Comparison of ENCODE assay signal across 8 mouse cellular contexts in the genomic region with DNA sequence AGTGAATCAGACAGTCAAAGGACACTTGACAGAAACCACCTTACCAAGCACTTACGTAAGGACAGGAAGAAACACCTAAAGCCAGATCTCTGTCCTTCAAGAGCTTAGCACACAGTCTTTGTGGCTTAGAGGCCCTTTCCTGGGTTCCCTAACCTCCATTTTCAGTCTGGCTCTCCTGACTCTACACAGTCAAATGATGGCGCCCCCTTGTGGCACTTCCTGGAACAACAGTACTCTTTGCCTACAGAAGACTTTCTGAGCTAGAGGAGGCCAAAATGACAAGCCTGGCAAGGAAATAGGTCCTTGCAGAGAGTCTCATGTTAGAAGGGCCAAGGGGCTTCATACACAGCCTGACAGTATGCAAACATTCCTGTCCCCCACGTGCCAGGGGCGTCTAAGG. TPM values are rescaled to one million over a fixed set of nuclear protein-coding genes. Genes with fewer than 3 reads are reported as not detected.
DNase-seq lines count a peak whose midpoint lies in the region; ATAC-seq and TF ChIP-seq lines count a peak whose summit lies in the region.

No protein-coding gene starts in this region.

- no peak overlapping the region for H3K27ac ChIP-seq in intestine, embryonic 14.5 days (ENCODE audit: low read depth)
- no peak overlapping the region for H3K27ac ChIP-seq in intestine, embryonic 15.5 days
- H3K27ac ChIP-seq in MEL (ENCODE audit: control insufficient read depth, low read depth, low read length), result no peak overlapping the region
- H3K27ac ChIP-seq in limb, embryonic 14.5 days (replicated peaks; ENCODE audit: low read depth, low read length), result no peak overlapping the region

- no peak for ATAC-seq in intestine, embryonic 14.5 days (replicated peaks; ENCODE audit: low FRiP score, low TSS enrichment, low read depth)
- ATAC-seq in intestine, embryonic 15.5 days, result no peak
- no peak for ATAC-seq in limb, embryonic 14.5 days (ENCODE audit: low FRiP score, low read depth)

- H3K9ac ChIP-seq in intestine, embryonic 14.5 days (ENCODE audit: low read length), result no peak overlapping the region
- no peak overlapping the region for H3K9ac ChIP-seq in intestine, embryonic 15.5 days
- no peak overlapping the region for H3K9ac ChIP-seq in MEL (ENCODE audit: control insufficient read depth, low read depth, low read length, poor library complexity, severe bottlenecking)
- H3K9ac ChIP-seq in limb, embryonic 14.5 days (ENCODE audit: low read depth, low read length, severe bottlenecking), result no peak overlapping the region

- peaks cover 10% of the 10 kb centered on the region; the same call in 1 of the 2 replicates for H3K4me1 ChIP-seq in intestine, embryonic 14.5 days (replicated peaks; ENCODE audit: control insufficient read depth, insufficient read depth, low read length)
- peaks cover 13% of the 10 kb centered on the region for H3K4me1 ChIP-seq in intestine, embryonic 15.5 days (replicated peaks)
- peaks cover 4 to 10% of the 10 kb centered on the region in 2 experiments; a peak in 3 of 4 replicates for H3K4me1 ChIP-seq in MEL (ENCODE audit: control insufficient read depth in 1 of 2, insufficient read depth in 2 of 2, low read length in 2 of 2)
- peaks cover 16% of the 10 kb centered on the region for H3K4me1 ChIP-seq in limb, embryonic 14.5 days (ENCODE audit: control insufficient read depth, insufficient read depth, low read length)

- intact Hi-C loops in heart, postnatal 36 days (cut with DNase I), result loop anchor here (2.0 kb wide), 2 partner anchors 121 to 173 kb away; a partner anchor contains a TSS

- H3K4me2 ChIP-seq in intestine, embryonic 14.5 days (ENCODE audit: low read length), result no peak overlapping the region
- no peak overlapping the region for H3K4me2 ChIP-seq in intestine, embryonic 15.5 days (replicated peaks)
- H3K4me2 ChIP-seq in limb, embryonic 14.5 days (replicated peaks; ENCODE audit: low read depth, low read length, severe bottlenecking), result no peak overlapping the region

- no peaks in the 10 kb centered on the region for H3K36me3 ChIP-seq in intestine, embryonic 14.5 days (ENCODE audit: control insufficient read depth, insufficient read depth, low read length)
- H3K36me3 ChIP-seq in intestine, embryonic 15.5 days, result no peaks in the 10 kb centered on the region
- H3K36me3 ChIP-seq in MEL (ENCODE audit: control insufficient read depth in 1 of 2, insufficient read depth in 2 of 2, low read length in 2 of 2), result peaks cover 0 to 9% of the 10 kb centered on the region in 2 experiments; a peak in 2 of 4 replicates
- no peaks in the 10 kb centered on the region for H3K36me3 ChIP-seq in limb, embryonic 14.5 days (ENCODE audit: control insufficient read depth, insufficient read depth, low read length)

- no peak for TF ChIP-seq POLR2A in MEL (IDR thresholded peaks at IDR 0.05; ENCODE audit: control insufficient read depth in 1 of 2, insufficient read depth in 1 of 2, low read depth in 1 of 2, low read length in 2 of 2, poor library complexity in 1 of 2)
- TF ChIP-seq POLR2A in limb, embryonic 14.5 days (IDR thresholded peaks at IDR 0.05; ENCODE audit: borderline replicate concordance, extremely low read depth, insufficient read depth, insufficient read length), result no peak

- peak; percentile 49 for TF ChIP-seq RAD21 in MEL (IDR thresholded peaks at IDR 0.05; ENCODE audit: low read depth, low read length)

- H3K27me3 ChIP-seq in intestine, embryonic 14.5 days (replicated peaks; ENCODE audit: control insufficient read depth, insufficient read depth, low read length), result no peaks in the 10 kb centered on the region
- H3K27me3 ChIP-seq in intestine, embryonic 15.5 days (replicated peaks), result no peaks in the 10 kb centered on the region
- no peaks in the 10 kb centered on the region for H3K27me3 ChIP-seq in MEL (ENCODE audit: control insufficient read depth in 1 of 2, insufficient read depth in 2 of 2, low read length in 2 of 2)
- H3K27me3 ChIP-seq in limb, embryonic 14.5 days (ENCODE audit: control insufficient read depth, insufficient read depth, low read length), result no peaks in the 10 kb centered on the region

- H3K4me3 ChIP-seq in intestine, embryonic 14.5 days (ENCODE audit: low read depth, low read length), result no peak overlapping the region
- H3K4me3 ChIP-seq in intestine, embryonic 15.5 days (replicated peaks), result no peak overlapping the region
- H3K4me3 ChIP-seq in MEL (ENCODE audit: control insufficient read depth in 1 of 2, insufficient read depth in 1 of 2, low read depth in 2 of 2, low read length in 2 of 2), result no peak overlapping the region
- H3K4me3 ChIP-seq in limb, embryonic 14.5 days (replicated peaks; ENCODE audit: low read length), result no peak overlapping the region

- TF ChIP-seq EP300 in MEL (IDR thresholded peaks at IDR 0.05; ENCODE audit: low read depth in 1 of 2, low read length in 2 of 2), result no peak

- H3K79me2 ChIP-seq in MEL (ENCODE audit: control insufficient read depth, insufficient read depth, low read length, poor library complexity), result no peaks in the 10 kb centered on the region; the same call in 1 of the 2 replicates

- H3K9me3 ChIP-seq in intestine, embryonic 14.5 days (ENCODE audit: control insufficient read depth, low read length), result no peaks in the 10 kb centered on the region
- H3K9me3 ChIP-seq in intestine, embryonic 15.5 days, result no peaks in the 10 kb centered on the region
- no peaks in the 10 kb centered on the region for H3K9me3 ChIP-seq in MEL (replicated peaks; ENCODE audit: insufficient read depth, low read length)
- H3K9me3 ChIP-seq in limb, embryonic 14.5 days (ENCODE audit: control insufficient read depth, low read length), result no peaks in the 10 kb centered on the region

- 34% methylated on average over 4 of the region's 4 CpGs for WGBS in intestine, embryonic 14.5 days
- 32% methylated on average over 4 of the region's 4 CpGs for WGBS in intestine, embryonic 15.5 days
- 33% methylated on average over 4 of the region's 4 CpGs for WGBS in limb, embryonic 14.5 days

- peak; percentile 92 for DNase-seq in intestine, embryonic 14.5 days (ENCODE audit: low spot score)
- peak; percentile 79 for DNase-seq in MEL (ENCODE audit: low read depth, low spot score)
- DNase-seq in c-Kit-positive CD71-positive TER-119-negative erythroid progenitor cells, embryonic 14.5 days (ENCODE audit: low read depth), result peak; percentile 64
- peak; percentile 72 to 81 for DNase-seq in heart, postnatal 36 days
- peak; percentile 73 for DNase-seq in limb, embryonic 14.5 days (ENCODE audit: low spot score)
- peak; percentile 90 for DNase-seq in retina, embryonic 14.5 days (ENCODE audit: low spot score)
- peak; percentile 48 for DNase-seq in urinary bladder, adult 2 months (ENCODE audit: low spot score)

- TF ChIP-seq CTCF in MEL (IDR thresholded peaks at IDR 0.05 in 2 of 3, conservative IDR thresholded peaks at IDR 0.05 in 1 of 3; ENCODE audit: control insufficient read depth in 1 of 3, insufficient read depth in 1 of 3, low read depth in 2 of 3, low read length in 3 of 3, poor library complexity in 1 of 3, severe bottlenecking in 1 of 3), result peak; percentile 75 to 82 (median 78)

TF ChIP-seq in MEL, 35 proteins besides CTCF, POLR2A, EP300 and RAD21:
- 0 out of 2 replicates have a peak, but pooled peaks have one; percentile 27 for TF ChIP-seq HCFC1 (IDR thresholded peaks at IDR 0.05; ENCODE audit: low read depth, low read length)
- TF ChIP-seq ELF1 (IDR thresholded peaks at IDR 0.05; ENCODE audit: low read depth, low read length), result peak; percentile 76
- no peak for TF ChIP-seq ZNF384 (IDR thresholded peaks at IDR 0.05; ENCODE audit: low read depth, low read length)
- TF ChIP-seq ZKSCAN1 (IDR thresholded peaks at IDR 0.05; ENCODE audit: low read depth, low read length), result no peak
- peak; percentile 79 for TF ChIP-seq SMC3 (IDR thresholded peaks at IDR 0.05; ENCODE audit: low read depth, low read length)
- TF ChIP-seq ZC3H11A (IDR thresholded peaks at IDR 0.05; ENCODE audit: low read depth, low read length), result peak; percentile 57

RNA-seq across cellular contexts. Expression of a gene that starts 7.5 kb away (rescaled TPM):
- polyA plus RNA-seq in intestine, embryonic 14.5 days (2014; fragmentation: Nextera tagmentation; extraction: Ambion mirVana), result not detected in 2 replicates
- polyA plus RNA-seq in intestine, embryonic 15.5 days (2015; fragmentation: Nextera tagmentation; extraction: Ambion mirVana), result not detected in 2 replicates
- total RNA-seq in MEL (2012; rRNA removed), result not detected in 2 replicates
- not detected for polyA plus RNA-seq in MEL (2012; ENCODE audit: insufficient read depth in 1 of 2, insufficient read length in 2 of 2, low read depth in 1 of 2, low replicate concordance in 2 of 2, missing spikeins in 1 of 2)
- not detected for total RNA-seq in heart, postnatal 36 days (2021)
- polyA plus RNA-seq in limb, embryonic 14.5 days (2012; rRNA removed), result not detected in 2 replicates
- not detected in 2 replicates for polyA plus RNA-seq in limb, embryonic 14.5 days (2014; fragmentation: Nextera tagmentation; extraction: Ambion mirVana)
- polyA plus RNA-seq in urinary bladder, adult 2 months (2012; rRNA removed), result not detected in 2 replicates

RNA-seq across cellular contexts. Expression of a gene that starts 43.5 kb away (rescaled TPM):
- polyA plus RNA-seq in intestine, embryonic 14.5 days (2014; fragmentation: Nextera tagmentation; extraction: Ambion mirVana), result not detected in 2 replicates
- polyA plus RNA-seq in intestine, embryonic 15.5 days (2015; fragmentation: Nextera tagmentation; extraction: Ambion mirVana), result not detected in 2 replicates
- total RNA-seq in MEL (2012; rRNA removed), result not detected in 2 replicates
- polyA plus RNA-seq in MEL (2012; ENCODE audit: insufficient read depth in 1 of 2, insufficient read length in 2 of 2, low read depth in 1 of 2, low replicate concordance in 2 of 2, missing spikeins in 1 of 2), result not detected
- not detected for total RNA-seq in heart, postnatal 36 days (2021)
- 0.08 TPM in 1 of 2 replicates, not detected in the other for polyA plus RNA-seq in limb, embryonic 14.5 days (2012; rRNA removed)
- polyA plus RNA-seq in limb, embryonic 14.5 days (2014; fragmentation: Nextera tagmentation; extraction: Ambion mirVana), result not detected in 2 replicates
- 0.09 and 0.12 TPM in 2 replicates for polyA plus RNA-seq in urinary bladder, adult 2 months (2012; rRNA removed)
